Mouse (Mus musculus) testis, adult 2 months (tissue): ENCODE results near the gene Dcaf17.

Experiments
- CTCF ChIP-seq: fragments of 200-500 bp; IDR thresholded peaks from 2 replicates; pipeline ENCODE4 v1.5.1; 2012; ENCODE audit warnings: low read depth, mild to moderate bottlenecking, inconsistent platforms, low read length, moderate library complexity; ENCODE audit not compliant: control insufficient read depth, insufficient read depth, insufficient replicate concordance
- POLR2A ChIP-seq: fragments of 200-500 bp; IDR thresholded peaks from 2 replicates; pipeline ENCODE4 v1.6.1; 2012; ENCODE audit warnings: low read depth, mild to moderate bottlenecking, inconsistent platforms, low read length, moderate library complexity; ENCODE audit not compliant: control insufficient read depth

GRCm38 (mm10) chr2:71103292-71103680 is 48.2 kb downstream of the Dcaf17 start:
- TF ChIP-seq CTCF (no peak), POLR2A (no peak)
